Mouse (Mus musculus): ENCODE data around the gene Slc35a2. TPM values are rescaled to one million over a fixed set of nuclear protein-coding genes. Genes with fewer than 3 reads are reported as not detected.

Gene Slc35a2
- 10 to 100 TPM; 21.5 to 29.9 TPM for polyA plus RNA-seq (2017; shearing (Covaris generic))

GRCm38 (mm10) chrX:7883841-7884567 is at the start of gene Slc35a2:
Gene Slc35a2 (plus strand): TSS chrX:7884028.

DNA sequence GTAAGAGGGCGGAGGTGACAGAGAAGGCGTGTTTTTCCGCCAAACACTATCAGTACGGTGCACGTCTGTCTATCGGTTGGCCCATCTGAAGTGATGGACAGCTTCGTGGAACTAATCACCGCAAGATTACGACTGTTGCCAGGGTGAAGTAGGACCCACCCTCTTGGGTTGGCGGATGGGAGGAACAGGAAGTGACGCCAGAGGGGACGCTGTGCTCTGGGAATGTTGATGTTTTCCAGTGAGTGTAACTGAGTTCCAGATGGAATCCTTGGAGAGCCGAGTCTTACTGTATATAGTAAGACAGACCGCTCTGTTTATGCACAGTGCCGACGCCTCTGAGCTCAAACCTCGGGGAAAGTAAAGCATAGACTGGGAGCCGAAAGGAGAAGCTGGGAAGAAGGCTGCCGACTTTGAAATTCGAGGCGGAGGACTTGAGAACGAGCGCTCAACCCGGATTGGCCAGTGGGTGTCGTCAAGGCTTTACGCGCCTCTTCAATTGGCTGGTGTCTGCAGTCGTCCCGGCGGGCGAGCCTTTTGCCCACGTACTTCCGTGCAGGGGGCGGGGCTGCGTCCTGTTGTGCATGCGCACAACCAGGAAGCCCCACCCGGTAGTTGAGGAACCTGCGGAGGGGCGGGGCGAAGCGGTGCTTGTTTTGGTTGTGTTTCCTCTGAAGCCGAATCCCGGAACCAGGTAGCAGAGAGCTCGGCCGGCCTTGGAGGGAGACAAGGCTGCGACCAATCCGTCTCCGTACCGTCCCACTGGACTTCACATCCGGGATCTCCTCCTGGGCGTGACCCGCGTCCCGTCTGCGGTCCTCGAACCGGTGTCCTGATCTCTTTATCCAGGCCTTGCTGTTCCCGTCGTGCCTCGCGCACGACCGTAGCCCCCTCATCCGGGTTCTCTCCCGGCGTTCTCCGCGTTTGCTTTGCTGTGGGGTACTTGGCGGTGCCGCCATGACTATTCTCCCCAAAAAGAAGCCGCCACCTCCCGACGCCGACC is 42.4 kb upstream of the Slc35a2 start, which contains the start of gene Otud5:
Gene Otud5, plus strand, starts transcription at position 202 of the 1,000 bp plus-strand sequence.

DNA sequence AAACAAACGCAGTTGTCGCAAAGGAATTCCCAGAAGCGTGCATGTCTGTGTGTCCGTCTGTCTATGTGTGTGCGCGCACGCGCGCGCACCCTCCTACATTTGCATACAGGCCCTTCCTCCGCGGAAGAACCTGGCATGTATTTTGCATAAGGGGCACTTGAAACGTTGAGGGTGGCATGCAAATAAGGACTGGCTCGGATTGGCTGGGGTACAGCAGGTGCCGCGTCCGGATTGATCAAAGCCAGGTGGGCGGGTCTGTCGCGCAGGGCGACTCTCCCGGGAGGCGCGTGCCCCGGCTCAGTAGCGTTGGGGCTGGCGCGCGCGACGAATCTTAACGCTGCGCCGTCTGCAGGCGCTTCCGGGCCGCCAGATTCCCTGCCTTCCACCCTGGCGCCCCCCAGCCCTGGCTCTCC is 5.8 kb upstream of the Slc35a2 start, which contains the start of gene Pim2:
Gene Pim2, plus strand, starts transcription at position 256 of the 413 bp plus-strand sequence.

DNA sequence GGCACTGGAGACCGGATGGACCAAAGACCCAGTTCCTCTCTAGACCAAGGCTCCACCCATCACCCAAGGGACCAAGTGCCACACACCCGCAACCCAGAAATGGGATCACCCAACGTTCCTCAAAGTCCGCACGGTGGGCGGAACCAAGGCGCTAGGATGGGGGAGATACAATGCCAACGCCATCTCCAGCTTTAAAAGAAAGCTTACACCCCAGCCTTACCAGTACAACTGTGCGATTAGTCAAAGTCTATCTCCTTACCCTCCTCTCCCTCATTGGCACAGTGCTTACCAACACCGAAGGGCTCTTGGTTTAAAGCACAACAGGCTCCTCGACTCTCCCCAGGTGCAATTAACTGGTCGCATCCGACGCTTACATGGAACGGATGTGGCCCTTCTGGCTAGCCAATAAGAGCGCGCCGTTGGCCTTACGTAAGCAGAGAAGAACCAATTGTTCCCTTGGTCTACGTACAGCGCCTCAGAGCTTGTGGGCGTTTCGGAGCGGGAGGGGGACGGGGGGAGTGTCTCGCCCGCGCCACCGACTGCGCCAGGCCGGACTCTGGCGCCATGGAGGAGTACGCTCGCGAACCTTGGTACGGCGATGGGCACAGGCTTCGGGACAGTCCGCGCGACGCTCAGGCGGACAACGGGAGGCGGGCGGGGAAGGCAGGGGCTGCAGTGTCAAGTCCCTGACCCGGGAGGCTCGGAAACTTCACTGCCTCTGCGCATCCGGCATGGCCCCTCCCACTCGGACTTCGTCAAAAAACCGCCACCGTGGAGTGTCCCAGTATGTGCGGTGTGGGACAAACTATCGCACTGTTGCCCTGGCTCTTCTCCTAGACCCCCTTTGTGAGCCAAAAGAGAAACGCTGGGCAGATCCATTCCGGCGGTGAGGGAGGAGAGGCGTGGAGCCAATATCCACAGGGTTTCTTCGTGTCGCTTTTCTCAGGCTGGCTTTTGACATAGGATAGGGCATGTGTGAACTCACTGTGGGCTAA is 15.3 kb downstream of the Slc35a2 start, which contains the start of the genes Pqbp1 and Timm17b:
Gene Pqbp1, minus strand, starts transcription at position 390 of the 995 bp plus-strand sequence.
Gene Timm17b, plus strand, starts transcription at position 478 of the 995 bp plus-strand sequence.

GRCm38 (mm10) chrX:7907735-7908134 is 23.9 kb downstream of the Slc35a2 start, which contains the start of gene Gm10491:
Gene Gm10491 (minus strand): TSS chrX:7907835.

GRCm38 (mm10) chrX:7909242-7909641 is 25.4 kb downstream of the Slc35a2 start, which contains the start of gene Gm10490:
Gene Gm10490 (plus strand): TSS chrX:7909542.

GRCm38 (mm10) chrX:7919601-7920383 is 36.0 kb downstream of the Slc35a2 start, which contains the start of gene Pcsk1n:
Gene Pcsk1n (plus strand): TSS chrX:7919822.

DNA sequence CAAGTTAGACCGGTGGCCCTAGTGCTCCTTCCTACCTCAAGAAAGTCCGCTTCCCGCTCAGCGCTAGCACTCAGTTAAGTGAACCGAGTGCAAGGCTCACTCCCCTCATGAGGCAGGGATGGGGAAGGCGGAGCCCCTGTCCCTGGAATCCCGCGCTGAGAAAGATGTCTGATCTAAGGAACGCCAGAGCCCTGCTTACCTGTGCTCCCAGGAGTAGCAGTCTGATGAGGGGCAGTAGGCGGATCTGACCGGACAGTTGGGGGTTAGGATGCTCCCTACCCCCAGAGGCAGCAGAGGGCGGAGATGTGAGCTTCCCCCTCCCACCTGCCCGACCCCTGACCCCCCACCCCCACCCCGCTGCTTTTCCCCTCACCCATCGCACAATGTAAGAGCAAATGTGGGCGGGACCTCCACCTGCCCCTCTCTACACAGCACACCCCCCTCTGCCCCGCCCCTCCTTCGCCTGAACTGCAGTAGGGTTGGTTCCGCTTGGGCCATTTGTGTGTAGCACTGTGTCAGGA is 44.5 kb downstream of the Slc35a2 start, which contains the start of gene Eras:
Gene Eras, minus strand, starts transcription at position 338 of the 521 bp plus-strand sequence.

Other genes starting within 250 kb of the Slc35a2 start
- gene Syp, start 245.6 kb upstream of the Slc35a2 start, polyA plus RNA-seq (2017; shearing (Covaris generic)), result 10 to 100 TPM in 1 of 2 experiments, 1 to 10 TPM in 1; 9.8 to 11.2 TPM
- 10 to 100 TPM; 20.7 to 26.7 TPM for gene Prickle3, start 226.8 kb upstream of the Slc35a2 start, polyA plus RNA-seq (2017; shearing (Covaris generic))
- gene Plp2, start 212.6 kb upstream of the Slc35a2 start, polyA plus RNA-seq (2017; shearing (Covaris generic)), result 100 to 1,000 TPM; 131 to 140 TPM
- under 1 TPM; 0.07 to 0.15 TPM for gene Magix, start 202.8 kb upstream of the Slc35a2 start, polyA plus RNA-seq (2017; shearing (Covaris generic))
- gene Gpkow, start 186.9 kb upstream of the Slc35a2 start, polyA plus RNA-seq (2017; shearing (Covaris generic)), result 10 to 100 TPM; 53.2 to 55.6 TPM
- gene Wdr45, start 169.7 kb upstream of the Slc35a2 start, polyA plus RNA-seq (2017; shearing (Covaris generic)), result 10 to 100 TPM; 79.2 to 82.1 TPM
- gene Gm45208, start 161.8 kb upstream of the Slc35a2 start, polyA plus RNA-seq (2017; shearing (Covaris generic)), result not detected
- gene Praf2, start 155.6 kb upstream of the Slc35a2 start, polyA plus RNA-seq (2017; shearing (Covaris generic)), result 10 to 100 TPM; 23.5 to 24.1 TPM
- not detected for gene Ccdc120, start 133.1 kb upstream of the Slc35a2 start, polyA plus RNA-seq (2017; shearing (Covaris generic))
- gene Tfe3, start 121.5 kb upstream of the Slc35a2 start, polyA plus RNA-seq (2017; shearing (Covaris generic)), result 10 to 100 TPM; 25.7 to 39.5 TPM
- gene Gripap1, start 94.3 kb upstream of the Slc35a2 start, polyA plus RNA-seq (2017; shearing (Covaris generic)), result 10 to 100 TPM; 74.5 to 78.6 TPM
- under 1 TPM; 0.21 to 0.61 TPM for gene Kcnd1, start 61.7 kb upstream of the Slc35a2 start, polyA plus RNA-seq (2017; shearing (Covaris generic))
- gene Otud5, start 42.7 kb upstream of the Slc35a2 start, polyA plus RNA-seq (2017; shearing (Covaris generic)), result 100 to 1,000 TPM; 135 to 174 TPM
- 100 to 1,000 TPM in 1 of 2 experiments, 10 to 100 TPM in 1; 57.1 to 169 TPM for gene Pim2, start 5.8 kb upstream of the Slc35a2 start, polyA plus RNA-seq (2017; shearing (Covaris generic))
- 100 to 1,000 TPM in 1 of 2 experiments, 10 to 100 TPM in 1; 99.4 to 142 TPM for gene Pqbp1, start 15.2 kb downstream of the Slc35a2 start, polyA plus RNA-seq (2017; shearing (Covaris generic))
- 100 to 1,000 TPM; 122 to 162 TPM for gene Timm17b, start 15.3 kb downstream of the Slc35a2 start, polyA plus RNA-seq (2017; shearing (Covaris generic))
- not detected for gene Gm10491, start 23.8 kb downstream of the Slc35a2 start, polyA plus RNA-seq (2017; shearing (Covaris generic))
- gene Gm10490, start 25.5 kb downstream of the Slc35a2 start, polyA plus RNA-seq (2017; shearing (Covaris generic)), result not detected
- not detected for gene Pcsk1n, start 35.8 kb downstream of the Slc35a2 start, polyA plus RNA-seq (2017; shearing (Covaris generic))
- not detected for gene Eras, start 44.6 kb downstream of the Slc35a2 start, polyA plus RNA-seq (2017; shearing (Covaris generic))
- 10 to 100 TPM; 10.8 to 15.6 TPM for gene Hdac6, start 63.9 kb downstream of the Slc35a2 start, polyA plus RNA-seq (2017; shearing (Covaris generic))
- 10 to 100 TPM; 23.4 to 63.7 TPM for gene Gata1, start 94.0 kb downstream of the Slc35a2 start, polyA plus RNA-seq (2017; shearing (Covaris generic))
- gene Glod5, start 134.5 kb downstream of the Slc35a2 start, polyA plus RNA-seq (2017; shearing (Covaris generic)), result not detected
- 10 to 100 TPM; 17.5 to 26.2 TPM for gene Suv39h1, start 190.7 kb downstream of the Slc35a2 start, polyA plus RNA-seq (2017; shearing (Covaris generic))
- 100 to 1,000 TPM in 1 of 2 experiments, 10 to 100 TPM in 1; 98.6 to 110 TPM for gene Was, start 206.5 kb downstream of the Slc35a2 start, polyA plus RNA-seq (2017; shearing (Covaris generic))
- 10 to 100 TPM; 13.4 to 18.7 TPM for gene Wdr13, start 248.9 kb downstream of the Slc35a2 start, polyA plus RNA-seq (2017; shearing (Covaris generic))

All from activated CD4-positive, CD25-positive, alpha-beta regulatory T cell (primary cell).